Mouse (Mus musculus) liver, embryonic 11.5 days (tissue): ENCODE measurements at regions not wholly inside any gene's neighbourhood (a gene's known extent, or its start where the extent isn't known, plus 50 kb on each side); places are given as distances from the start of the nearest gene placed in this dataset.

Experiments
- ATAC-seq: fragments of 200-750 bp; cut with Nextera tagmentation; replicated peaks from 2 replicates; pipeline ENCODE4 v1.8.0; 2017; ENCODE audit warnings: moderate number of reproducible peaks, mild to moderate bottlenecking, moderate TSS enrichment, moderate library complexity; ENCODE audit not compliant: low FRiP score
- DNase-seq: peaks from one replicate; pipeline ENCODE4 v3.0.0-alpha.2; 2017; ENCODE audit warnings: low spot score
- H3K27ac ChIP-seq: fragments of 300-500 bp; sonication (generic); 2 replicates; pipeline ENCODE4 v1.5.1; 2014; ENCODE audit warnings: mild to moderate bottlenecking, low read depth, low read length, control low read depth
- H3K27me3 ChIP-seq: fragments of 300-500 bp; sonication (generic); replicated peaks from 2 replicates; pipeline ENCODE4 v1.6.1; 2014; ENCODE audit warnings: low read length, mixed read lengths; ENCODE audit not compliant: control insufficient read depth, insufficient read depth
- H3K36me3 ChIP-seq: fragments of 300-500 bp; sonication (generic); 2 replicates; pipeline ENCODE4 v1.6.1; 2014; ENCODE audit warnings: mild to moderate bottlenecking, low read length, moderate library complexity, mixed read lengths; ENCODE audit not compliant: control insufficient read depth, insufficient read depth
- H3K4me1 ChIP-seq: fragments of 300-500 bp; sonication (generic); replicated peaks from 2 replicates; pipeline ENCODE4 v1.6.1; 2014; ENCODE audit warnings: low read length, mixed read lengths; ENCODE audit not compliant: control insufficient read depth, insufficient read depth
- H3K4me2 ChIP-seq: fragments of 300-500 bp; sonication (generic); 2 replicates; pipeline ENCODE4 v1.6.1; 2014; ENCODE audit warnings: mild to moderate bottlenecking, control low read depth, moderate library complexity
- H3K4me3 ChIP-seq: fragments of 300-500 bp; sonication (generic); 2 replicates; pipeline ENCODE4 v1.5.1; 2014; ENCODE audit warnings: low read depth, low read length, control low read depth
- H3K9ac ChIP-seq: fragments of 300-500 bp; sonication (generic); 2 replicates; pipeline ENCODE4 v1.6.1; 2014; ENCODE audit warnings: low read depth, low read length, control low read depth
- H3K9me3 ChIP-seq: fragments of 300-500 bp; sonication (generic); 2 replicates; pipeline ENCODE4 v1.6.1; 2016; ENCODE audit warnings: low read length, inconsistent platforms, mixed read lengths; ENCODE audit not compliant: control insufficient read depth
- WGBS: fragments of 180-500 bp; shearing (Covaris S2); extraction: QIAGEN DNeasy Blood & Tissue Kit; methylation state at CpG from one replicate; pipeline ENCODE4 v1.1.7; 2014; 5-methylcytosine and 5-hydroxymethylcytosine counted together

DNA sequence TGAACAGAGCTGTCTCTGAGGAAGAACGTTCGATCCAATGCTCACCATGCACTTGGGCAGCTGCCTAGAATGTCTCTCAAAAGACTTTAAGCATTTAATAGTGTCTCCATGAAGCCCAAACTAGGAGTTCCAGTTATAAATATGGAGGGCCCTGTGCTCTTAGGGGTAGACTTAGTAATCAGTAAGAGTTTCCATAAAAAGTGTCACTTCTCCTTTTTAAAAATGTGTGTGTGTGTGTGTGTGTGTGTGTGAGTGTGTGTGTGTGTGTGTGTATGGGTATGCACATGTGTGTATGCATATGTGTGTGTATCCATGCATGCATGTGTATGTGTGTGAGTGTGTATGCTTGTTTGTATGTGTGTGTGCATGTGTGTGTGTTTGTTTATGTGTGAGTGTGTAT is 255.6 kb upstream of the Runx1 start:
- Histone ChIP-seq H3K4me3 (no peak overlapping the region), H3K4me1 (no peaks in the 10 kb centered on the region), H3K9ac (no peak overlapping the region), H3K27me3 (no peaks in the 10 kb centered on the region), H3K9me3 (no peaks in the 10 kb centered on the region), H3K27ac (no peak overlapping the region), H3K4me2 (no peak overlapping the region), H3K36me3 (no peaks in the 10 kb centered on the region)
- DNase-seq = no peak
- 80% methylated on average over 2 of the region's 2 CpGs for WGBS
- ATAC-seq = no peak

DNA sequence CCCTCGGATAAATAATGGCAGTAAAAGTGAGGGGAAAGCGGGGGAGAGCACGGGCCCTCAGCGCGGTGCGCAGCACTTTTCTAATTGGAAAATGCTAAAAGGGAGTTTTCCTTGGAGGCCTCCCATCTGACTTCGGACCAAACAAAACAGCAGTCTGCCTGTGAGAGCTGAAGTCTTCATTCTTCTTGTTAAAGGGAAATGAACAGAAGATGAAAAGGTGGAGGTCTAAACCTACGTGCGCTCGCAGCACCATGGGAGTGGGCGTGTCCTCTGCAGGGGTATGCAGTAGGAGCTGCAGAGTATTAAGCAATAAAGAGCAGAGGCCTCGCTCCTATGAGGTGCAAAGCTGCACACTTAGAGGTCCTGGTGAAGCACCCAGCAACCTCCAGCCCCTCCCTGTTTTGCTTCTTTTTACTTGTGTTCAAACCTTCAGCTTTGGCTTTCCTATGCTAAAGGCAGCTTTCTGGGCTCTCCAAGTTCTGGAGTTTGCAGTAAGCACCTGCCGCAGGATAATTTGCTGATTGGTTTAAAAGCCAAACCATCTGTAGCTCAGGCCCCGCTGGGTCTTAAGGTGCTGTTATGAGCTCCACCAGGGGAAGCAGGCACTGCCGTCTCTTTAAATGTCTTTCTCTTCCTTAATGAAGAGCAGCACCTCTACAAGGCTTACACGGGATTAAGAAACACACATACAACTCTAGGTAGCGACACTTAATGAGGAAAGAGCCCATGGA is 253.9 kb upstream of the Runx1 start:
- Histone ChIP-seq H3K27me3 (no peaks in the 10 kb centered on the region), H3K4me3 (no peak overlapping the region), H3K36me3 (no peaks in the 10 kb centered on the region), H3K9ac (no peak overlapping the region), H3K9me3 (no peaks in the 10 kb centered on the region), H3K27ac (no peak overlapping the region), H3K4me1 (no peaks in the 10 kb centered on the region), H3K4me2 (0 out of 2 replicates have a peak overlapping the region, but pooled peaks have one; percentile 15)
- 57% methylated on average over 17 of the region's 17 CpGs for WGBS
- ATAC-seq (no peak), DNase-seq (no peak)

DNA sequence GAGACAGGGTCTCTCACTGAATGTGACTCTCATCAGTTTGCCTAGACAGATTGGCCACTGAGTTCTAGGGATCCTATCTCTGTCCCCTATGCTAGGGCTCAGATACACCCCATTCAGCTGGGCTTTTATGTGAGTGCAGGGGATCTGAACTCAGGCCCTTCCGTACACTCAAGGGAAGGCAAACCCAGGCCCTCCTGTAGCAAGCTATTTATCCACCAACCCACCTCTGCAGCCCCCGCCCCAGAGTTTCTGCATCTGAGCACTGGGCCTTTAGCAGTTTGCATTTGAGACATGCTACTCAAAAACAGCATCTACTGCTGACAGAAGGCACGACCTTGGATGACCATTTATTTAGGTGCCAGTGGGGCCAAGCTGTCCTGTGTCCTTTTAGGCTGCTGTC is 253.0 kb upstream of the Runx1 start:
- no peak overlapping the region for H3K4me2 ChIP-seq
- no peak for ATAC-seq

DNA sequence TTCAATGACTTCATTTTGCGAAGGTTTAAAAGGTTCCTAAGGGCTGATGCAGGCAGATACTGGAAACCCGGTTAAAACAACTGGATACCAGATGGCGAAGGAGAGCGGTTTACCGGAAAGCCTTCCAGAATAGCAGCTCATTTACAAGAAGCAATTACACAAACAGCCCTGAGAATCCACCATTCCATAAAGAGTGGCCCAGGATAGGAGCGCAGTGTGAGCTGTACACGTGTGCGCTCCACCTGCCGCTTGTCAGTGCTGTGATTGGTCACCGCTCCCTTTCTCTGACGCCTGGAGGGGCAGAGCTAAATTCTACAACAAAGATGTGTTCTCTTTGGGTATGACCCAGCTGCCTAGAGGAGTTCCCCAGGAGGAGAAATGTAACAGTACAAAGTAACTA is 249.5 kb upstream of the Runx1 start:
- ATAC-seq = no peak
- Histone ChIP-seq H3K4me2 (no peak overlapping the region), H3K27me3 (no peaks in the 10 kb centered on the region), H3K27ac (no peak overlapping the region), H3K4me1 (no peaks in the 10 kb centered on the region), H3K9me3 (no peaks in the 10 kb centered on the region), H3K4me3 (no peak overlapping the region), H3K36me3 (no peaks in the 10 kb centered on the region), H3K9ac (no peak overlapping the region)
- DNase-seq = no peak
- 87% methylated on average over 11 of the region's 11 CpGs for WGBS

More for the DNA sequence above, 253.0 kb upstream of the Runx1 start:
- Histone ChIP-seq H3K4me3 (no peak overlapping the region), H3K27me3 (no peaks in the 10 kb centered on the region), H3K9ac (no peak overlapping the region), H3K4me1 (no peaks in the 10 kb centered on the region), H3K36me3 (no peaks in the 10 kb centered on the region), H3K27ac (no peak overlapping the region), H3K9me3 (no peaks in the 10 kb centered on the region)
- no peak for DNase-seq
- WGBS = 76% methylated on average over 3 of the region's 3 CpGs

DNA sequence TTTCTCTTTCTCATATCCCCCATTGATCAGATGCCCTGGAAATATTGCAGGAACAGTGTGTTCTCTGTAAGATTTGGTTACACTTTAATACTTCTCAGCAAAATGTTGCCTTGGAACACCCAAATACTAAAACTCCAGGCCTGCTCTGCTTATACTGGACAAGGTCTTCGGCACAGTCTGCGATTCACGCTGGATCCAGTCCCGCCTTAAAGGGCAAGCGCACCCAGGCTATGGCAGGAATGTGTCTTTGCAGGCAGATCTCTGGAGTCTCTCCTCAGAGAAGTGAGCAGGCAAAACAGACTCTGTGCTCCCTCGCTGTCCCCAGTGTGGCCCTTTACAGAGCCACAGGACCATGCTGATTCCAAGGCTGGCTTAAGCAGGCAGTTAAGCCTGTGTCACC is 246.2 kb upstream of the Runx1 start:
- 65% methylated on average over 6 of the region's 6 CpGs for WGBS
- no peak for ATAC-seq

DNA sequence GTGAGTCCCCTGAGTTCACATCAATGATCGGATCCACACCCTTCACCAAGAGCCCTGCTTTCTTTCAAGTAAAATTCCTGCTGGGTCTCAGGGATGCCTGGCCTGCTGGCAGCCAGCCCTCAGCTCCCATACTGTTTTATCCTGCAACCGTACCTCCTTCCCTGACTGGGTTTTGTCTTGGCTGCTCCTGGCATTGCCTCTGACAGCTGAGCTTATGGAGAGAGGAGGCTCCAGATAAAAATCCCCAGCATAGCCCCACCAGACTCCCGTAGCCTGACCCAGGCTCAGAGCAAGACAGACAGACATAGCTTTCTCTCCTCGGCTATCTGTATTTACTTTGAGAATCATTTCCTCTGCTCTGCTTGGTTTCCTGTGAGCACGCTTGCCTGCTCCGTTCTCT is 245.8 kb upstream of the Runx1 start:
- no peak overlapping the region for H3K9ac ChIP-seq
- no peak overlapping the region for H3K4me3 ChIP-seq
- no peaks in the 10 kb centered on the region for H3K4me1 ChIP-seq
- H3K27me3 ChIP-seq = no peaks in the 10 kb centered on the region
- H3K9me3 ChIP-seq = no peaks in the 10 kb centered on the region
- DNase-seq = no peak
- WGBS = 36% methylated on average over 6 of the region's 6 CpGs
- H3K36me3 ChIP-seq = no peaks in the 10 kb centered on the region
- H3K4me2 ChIP-seq = no peak overlapping the region
- no peak for ATAC-seq
- H3K27ac ChIP-seq = 0 out of 2 replicates have a peak overlapping the region, but pooled peaks have one; percentile 3

More for the DNA sequence above, 246.2 kb upstream of the Runx1 start:
- Histone ChIP-seq H3K27me3 (no peaks in the 10 kb centered on the region), H3K4me2 (no peak overlapping the region), H3K9me3 (no peaks in the 10 kb centered on the region), H3K4me3 (no peak overlapping the region), H3K36me3 (no peaks in the 10 kb centered on the region), H3K9ac (no peak overlapping the region), H3K4me1 (no peaks in the 10 kb centered on the region), H3K27ac (peak overlapping the region; percentile 61)
- no peak for DNase-seq

DNA sequence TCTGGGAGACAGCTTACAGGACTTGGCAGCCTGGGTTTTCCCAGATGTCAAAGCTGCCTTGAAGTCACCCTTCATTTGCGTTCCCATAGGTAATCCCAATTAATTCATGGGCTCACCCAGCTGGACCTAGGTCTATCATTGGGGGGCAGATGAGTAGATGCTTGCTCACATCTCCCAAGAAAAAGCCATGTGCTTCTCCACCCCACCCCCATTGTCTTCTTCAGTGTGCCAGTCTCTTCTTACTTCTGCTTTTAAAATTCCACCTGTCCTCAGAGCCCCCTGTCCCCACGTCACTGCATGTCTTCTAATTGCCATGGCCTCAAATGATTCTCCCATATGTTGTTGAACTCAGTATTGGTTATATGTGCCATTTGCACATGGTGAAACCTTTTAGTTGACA is 240.9 kb upstream of the Runx1 start:
- no peak for ATAC-seq
- H3K4me2 ChIP-seq = no peak overlapping the region
- no peaks in the 10 kb centered on the region for H3K4me1 ChIP-seq
- H3K9ac ChIP-seq = no peak overlapping the region
- no peak overlapping the region for H3K27ac ChIP-seq
- H3K36me3 ChIP-seq = no peaks in the 10 kb centered on the region
- no peak overlapping the region for H3K4me3 ChIP-seq
- no peaks in the 10 kb centered on the region for H3K27me3 ChIP-seq
- H3K9me3 ChIP-seq = no peaks in the 10 kb centered on the region
- DNase-seq = no peak
- 76% methylated on average over 2 of the region's 2 CpGs for WGBS

DNA sequence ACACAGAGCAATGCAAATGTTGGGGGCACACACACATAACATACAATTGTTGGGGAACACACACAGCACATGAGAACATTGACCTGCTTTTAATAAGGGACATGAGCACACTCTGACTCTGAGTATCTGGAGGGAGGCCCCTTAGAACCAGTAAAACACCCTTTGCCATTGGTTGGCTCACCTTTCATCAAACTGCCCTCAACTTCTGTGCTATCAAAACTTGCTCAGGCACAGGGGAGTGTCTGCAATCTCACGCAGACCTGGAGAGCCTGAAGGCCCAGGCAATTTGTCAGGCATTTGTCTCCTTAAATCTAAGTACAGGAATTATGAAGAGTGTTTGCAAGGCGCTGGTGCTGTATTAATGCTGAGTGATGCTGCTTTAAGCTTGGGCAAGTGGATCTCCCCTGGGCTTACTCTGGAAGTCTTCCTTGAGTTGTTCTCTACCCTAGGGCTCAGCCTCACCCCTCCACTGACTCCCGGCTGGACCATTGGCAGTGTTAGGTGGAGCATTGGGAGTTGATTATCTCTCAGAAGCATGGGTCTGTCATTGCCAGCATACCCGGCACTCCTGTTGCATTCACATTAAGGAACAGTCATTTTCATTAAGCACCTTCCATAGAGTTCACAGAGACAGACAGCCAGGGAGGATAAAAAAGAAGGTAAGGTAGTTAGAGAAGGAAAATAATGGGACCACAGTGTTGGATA is 235.7 kb upstream of the Runx1 start:
- Histone ChIP-seq H3K9ac (no peak overlapping the region), H3K27ac (no peak overlapping the region), H3K4me2 (no peak overlapping the region), H3K36me3 (no peaks in the 10 kb centered on the region), H3K27me3 (no peaks in the 10 kb centered on the region), H3K4me1 (no peaks in the 10 kb centered on the region), H3K9me3 (no peaks in the 10 kb centered on the region), H3K4me3 (no peak overlapping the region)
- no peak; the same call in 1 of the 2 replicates for ATAC-seq
- DNase-seq = no peak
- WGBS = 57% methylated on average over 4 of the region's 4 CpGs

DNA sequence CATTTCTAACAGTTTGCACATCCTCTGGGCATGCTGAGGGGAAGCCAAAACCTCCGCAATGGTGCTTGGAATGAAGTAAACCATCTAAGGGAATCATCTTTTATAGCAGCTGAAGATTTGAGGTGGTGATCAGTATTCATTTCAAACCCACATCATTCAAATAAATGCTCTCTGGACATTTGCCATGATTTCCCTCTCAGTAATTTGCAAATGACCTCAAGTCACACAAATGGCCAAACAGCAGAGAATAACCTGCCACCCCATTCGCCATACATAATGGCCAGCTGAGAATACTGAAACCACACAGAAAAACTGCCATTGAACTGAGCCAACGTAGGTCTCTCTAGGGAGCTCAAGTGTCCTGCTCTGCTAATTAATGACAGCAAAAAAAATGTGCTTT is 230.3 kb upstream of the Runx1 start:
- 79% methylated on average over 3 of the region's 3 CpGs for WGBS
- no peak overlapping the region for H3K27ac ChIP-seq
- ATAC-seq (no peak), DNase-seq (no peak)
- no peaks in the 10 kb centered on the region for H3K27me3 ChIP-seq
- no peak overlapping the region for H3K4me2 ChIP-seq
- H3K36me3 ChIP-seq = no peaks in the 10 kb centered on the region
- H3K9ac ChIP-seq = no peak overlapping the region
- no peak overlapping the region for H3K4me3 ChIP-seq
- no peaks in the 10 kb centered on the region for H3K4me1 ChIP-seq
- no peaks in the 10 kb centered on the region for H3K9me3 ChIP-seq
